Mouse (Mus musculus) stomach, postnatal 0 days (tissue): ENCODE measurements at regions not wholly inside any gene's neighbourhood (a gene's known extent, or its start where the extent isn't known, plus 50 kb on each side); places are given as distances from the start of the nearest gene placed in this dataset.

Experiments used
- CTCF ChIP-seq: IDR thresholded peaks from 2 replicates; pipeline ENCODE4 v1.5.1; 2016; ENCODE audit warnings: antibody characterized with exemption, low read depth, mild to moderate bottlenecking, moderate library complexity
- EP300 ChIP-seq: optimal IDR thresholded peaks from 2 replicates; pipeline ENCODE3; 2016; ENCODE audit warnings: antibody characterized with exemption

DNA sequence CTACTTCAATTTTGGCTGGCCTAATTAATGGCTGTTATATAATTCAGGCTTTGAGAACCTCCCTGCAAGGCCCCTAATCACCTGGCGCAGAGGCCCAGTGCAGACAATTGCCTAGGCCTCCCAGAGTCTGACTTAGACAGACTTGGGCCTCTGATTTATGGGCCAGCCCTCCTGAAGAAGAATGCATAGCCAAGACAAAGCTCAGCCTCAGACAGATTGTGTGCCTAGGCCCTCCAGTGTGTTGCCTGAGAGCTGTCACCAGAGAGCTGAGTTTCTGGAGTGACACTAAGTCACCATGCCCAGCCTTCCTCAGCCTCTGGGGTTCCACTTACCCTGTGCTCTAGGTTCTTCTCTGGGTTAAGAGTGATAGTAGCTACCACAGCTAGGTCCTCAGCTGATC is 222.7 kb downstream of the Ptprc start:
- TF ChIP-seq CTCF: no peak
- TF ChIP-seq EP300: no peak
